11 mouse cellular contexts compared by ENCODE assay signal in genomic region chr7:34252030-34252429, GRCm38 (mm10). TPM values are rescaled to one million over a fixed set of nuclear protein-coding genes. Genes with fewer than 3 reads are reported as not detected.
A peak's percentile ranks its signal among the peaks of the same experiment; 100 is the strongest.
DNase-seq lines count a peak whose midpoint lies in the region; ATAC-seq lines count a peak whose summit lies in the region.
"Had no signal": no experiment of that assay in that cellular context is flagged by ENCODE, and none has a peak within 500 bp of the region (broad histone marks: within the 10 kb centered on the region; RNA-seq: fewer than 3 reads in every experiment).

No protein-coding gene starts in this region.

- DNase-seq in embryo, embryonic 10.5 days (ENCODE audit: low spot score), result peak; percentile 29
- DNase-seq in embryo, embryonic 10 days (ENCODE audit: low spot score), result no peak
- no peak for DNase-seq in limb, embryonic 10.5 days (ENCODE audit: low spot score)
- no peak for DNase-seq in spleen, adult 18-20 months
- no peak for DNase-seq in testis, postnatal 10 days (ENCODE audit: low spot score)

- H3K36me3 ChIP-seq in limb, embryonic 13.5 days, result peaks cover 76% of the 10 kb centered on the region
- H3K36me3 ChIP-seq in limb, embryonic 10.5 days, result peaks cover 64% of the 10 kb centered on the region
- H3K36me3 ChIP-seq in midbrain, embryonic 13.5 days, result peaks cover 65% of the 10 kb centered on the region

- H3K27me3 ChIP-seq in limb, embryonic 13.5 days, result no peaks in the 10 kb centered on the region
- no peaks in the 10 kb centered on the region for H3K27me3 ChIP-seq in limb, embryonic 10.5 days (ENCODE audit: low read depth, poor library complexity, severe bottlenecking)
- H3K27me3 ChIP-seq in midbrain, embryonic 13.5 days, result no peaks in the 10 kb centered on the region
- H3K27me3 ChIP-seq: megakaryocyte, embryonic 14.5 days had no signal

- WGBS in limb, embryonic 13.5 days, result 78% methylated on average over 2 of the region's 2 CpGs
- WGBS in limb, embryonic 10.5 days, result 88% methylated on average over 2 of the region's 2 CpGs
- 91% methylated on average over 2 of the region's 2 CpGs for WGBS in midbrain, embryonic 13.5 days

- no peaks in the 10 kb centered on the region for H3K9me3 ChIP-seq in limb, embryonic 13.5 days
- no peaks in the 10 kb centered on the region for H3K9me3 ChIP-seq in limb, embryonic 10.5 days (replicated peaks)
- H3K9me3 ChIP-seq in midbrain, embryonic 13.5 days, result no peaks in the 10 kb centered on the region
- H3K9me3 ChIP-seq: megakaryocyte, embryonic 14.5 days had no signal

- H3K4me3 ChIP-seq in limb, embryonic 13.5 days, result no peak overlapping the region
- H3K4me3 ChIP-seq in limb, embryonic 10.5 days, result no peak overlapping the region
- H3K4me3 ChIP-seq in midbrain, embryonic 13.5 days (replicated peaks), result no peak overlapping the region
- H3K4me3 ChIP-seq: megakaryocyte, embryonic 14.5 days had no signal

- H3K4me1 ChIP-seq in limb, embryonic 13.5 days, result no peaks in the 10 kb centered on the region
- no peaks in the 10 kb centered on the region for H3K4me1 ChIP-seq in limb, embryonic 10.5 days
- no peaks in the 10 kb centered on the region for H3K4me1 ChIP-seq in midbrain, embryonic 13.5 days (replicated peaks)

- H3K4me2 ChIP-seq in limb, embryonic 13.5 days (replicated peaks), result no peak overlapping the region
- H3K4me2 ChIP-seq in midbrain, embryonic 13.5 days (replicated peaks), result no peak overlapping the region

- no peak overlapping the region for H3K27ac ChIP-seq in limb, embryonic 13.5 days
- no peak overlapping the region for H3K27ac ChIP-seq in limb, embryonic 10.5 days
- H3K27ac ChIP-seq in midbrain, embryonic 13.5 days, result peak overlapping the region; percentile 35; the same call in 1 of the 2 replicates

- H3K9ac ChIP-seq in limb, embryonic 13.5 days, result no peak overlapping the region
- H3K9ac ChIP-seq in midbrain, embryonic 13.5 days (replicated peaks), result no peak overlapping the region

- 0 out of 2 replicates have a peak, but pooled peaks have one; percentile 40 for ATAC-seq in limb, embryonic 13.5 days (ENCODE audit: low FRiP score, low read depth)
- peak; percentile 46 for ATAC-seq in activated CD4-positive, CD25-positive, alpha-beta regulatory T cell, adult 4 months
- peak; percentile 45; the same call in 1 of the 2 replicates for ATAC-seq in midbrain, embryonic 13.5 days
- ATAC-seq: intestine, embryonic 16.5 days had no signal

RNA-seq across cellular contexts. Expression of gene Gm6096, which starts 1.2 kb away (rescaled TPM):
- polyA plus RNA-seq in limb, embryonic 13.5 days (2015; fragmentation: Nextera tagmentation; extraction: Ambion mirVana), result 0.53 TPM in 1 of 2 replicates, not detected in the other
- 0.38 TPM in 1 of 2 replicates, not detected in the other for polyA plus RNA-seq in limb, embryonic 10.5 days (2016; fragmentation: Nextera tagmentation; extraction: Ambion mirVana)
- polyA plus RNA-seq in activated CD4-positive, CD25-positive, alpha-beta regulatory T cell, adult 4 months (2017; shearing (Covaris generic)), result not detected
- polyA plus RNA-seq in midbrain, embryonic 13.5 days (2015; fragmentation: Nextera tagmentation; extraction: Ambion mirVana), result 0.44 TPM in 1 of 2 replicates, not detected in the other
- polyA plus RNA-seq: intestine, embryonic 16.5 days; stomach, embryonic 16.5 days had no signal

RNA-seq across cellular contexts. Expression of gene Gpi1, which starts 21.9 kb away (rescaled TPM):
- polyA plus RNA-seq in limb, embryonic 13.5 days (2015; fragmentation: Nextera tagmentation; extraction: Ambion mirVana), result 268 and 277 TPM in 2 replicates
- 291 and 361 TPM in 2 replicates for polyA plus RNA-seq in limb, embryonic 10.5 days (2016; fragmentation: Nextera tagmentation; extraction: Ambion mirVana)
- 100 to 1,000 TPM; 354 to 384 TPM for polyA plus RNA-seq in activated CD4-positive, CD25-positive, alpha-beta regulatory T cell, adult 4 months (2017; shearing (Covaris generic))
- polyA plus RNA-seq in midbrain, embryonic 13.5 days (2015; fragmentation: Nextera tagmentation; extraction: Ambion mirVana), result 191 and 203 TPM in 2 replicates

RNA-seq across cellular contexts. Expression of gene Pdcd2l, which starts 55.6 kb away (rescaled TPM):
- polyA plus RNA-seq in limb, embryonic 13.5 days (2015; fragmentation: Nextera tagmentation; extraction: Ambion mirVana), result 69.0 and 73.2 TPM in 2 replicates
- 75.4 and 88.1 TPM in 2 replicates for polyA plus RNA-seq in limb, embryonic 10.5 days (2016; fragmentation: Nextera tagmentation; extraction: Ambion mirVana)
- 10 to 100 TPM; 23.4 to 35.1 TPM for polyA plus RNA-seq in activated CD4-positive, CD25-positive, alpha-beta regulatory T cell, adult 4 months (2017; shearing (Covaris generic))
- 87.3 and 87.9 TPM in 2 replicates for polyA plus RNA-seq in midbrain, embryonic 13.5 days (2015; fragmentation: Nextera tagmentation; extraction: Ambion mirVana)
